Mouse (Mus musculus) hematopoietic stem cell, adult 5-6 weeks (primary cell): ENCODE results near the gene Copz2. TPM values are rescaled to one million over a fixed set of nuclear protein-coding genes. Genes with fewer than 3 reads are reported as not detected.
"Not testable (repeated sequence)": the region's sequence is repeated elsewhere in the genome, so short reads cannot be mapped to it uniquely, and the experiment has no call there.

ENCODE experiments used
- ATAC-seq, 2 experiments: fragments of 125-278 bp in 1 of 2; replicated peaks in 1 of 2; 2 replicates each; pipeline ENCODE4 v1.8.0; 2016 to 2017; ENCODE audit warnings: inconsistent platforms in 2 of 2, mild to moderate bottlenecking in 2 of 2, moderate number of reproducible peaks in 2 of 2, low read depth in 1 of 2, moderate TSS enrichment in 1 of 2; ENCODE audit not compliant: low FRiP score in 2 of 2, poor library complexity in 2 of 2, severe bottlenecking in 2 of 2, insufficient read depth in 1 of 2, low TSS enrichment in 1 of 2
- total RNA-seq: library from RNA; stranded (forward); fragments of 172-1452, 232-1000 nt; gene quantifications from 2 replicates; pipeline ENCODE4 v1.2.3, GENCODE M21; 2017

Gene Copz2
- total RNA-seq, 1 experiment from 2014 or later, result 5.9 TPM

GRCm38 (mm10) chr11:96847240-96847639 lies 2.4 kb upstream of the Copz2 start:
- no peak for ATAC-seq

GRCm38 (mm10) chr11:96848694-96849093 lies 976 bp upstream of the Copz2 start:
- ATAC-seq, result no peak

GRCm38 (mm10) chr11:96849145-96849544 lies 525 bp upstream of the Copz2 start:
- ATAC-seq, result not testable (repeated sequence)

- ATAC-seq, result no peak
Measured at GRCm38 (mm10) chr11:96857446-96857845, 7.8 kb downstream of the Copz2 start.

GRCm38 (mm10) chr11:96859635-96860034 lies 10.0 kb downstream of the Copz2 start:
- ATAC-seq, result no peak

GRCm38 (mm10) chr11:96860564-96860963 lies 10.9 kb downstream of the Copz2 start:
- ATAC-seq, result peak; percentile 60 to 62; a peak in 3 of 4 replicates

- 0 out of 4 replicates have a peak, but pooled peaks of 1 of the 2 experiments have one; percentile 2 for ATAC-seq
Measured at GRCm38 (mm10) chr11:96861446-96861845, 11.8 kb downstream of the Copz2 start.

GRCm38 (mm10) chr11:96861878-96862289 lies 12.2 kb downstream of the Copz2 start:
- ATAC-seq, result peak; percentile 91 to 95

GRCm38 (mm10) chr11:96862534-96862933 lies 12.9 kb downstream of the Copz2 start:
- no peak for ATAC-seq

GRCm38 (mm10) chr11:96863206-96863995 lies 13.7 kb downstream of the Copz2 start:
- ATAC-seq, result no peak

GRCm38 (mm10) chr11:96867149-96867548 lies 17.5 kb downstream of the Copz2 start:
- ATAC-seq, result 0 out of 4 replicates have a peak, but pooled peaks of 1 of the 2 experiments have one; percentile 66

- ATAC-seq, result 0 out of 4 replicates have a peak, but pooled peaks of 1 of the 2 experiments have one; percentile 22
Measured at GRCm38 (mm10) chr11:96872441-96873379, 23.0 kb downstream of the Copz2 start.

GRCm38 (mm10) chr11:96873601-96874140 lies 24.0 kb downstream of the Copz2 start:
- ATAC-seq, result no peak

GRCm38 (mm10) chr11:96875270-96875669 lies 25.6 kb downstream of the Copz2 start:
- no peak for ATAC-seq

GRCm38 (mm10) chr11:96875745-96876144 lies 26.1 kb downstream of the Copz2 start:
- ATAC-seq, result peak; percentile 7 to 50; a peak in 1 of 4 replicates

GRCm38 (mm10) chr11:96876300-96877040 lies 26.8 kb downstream of the Copz2 start:
- ATAC-seq, result no peak

- no peak for ATAC-seq
Measured at GRCm38 (mm10) chr11:96877071-96877470, 27.4 kb downstream of the Copz2 start.
